Mouse (Mus musculus) ES-Bruce4 (cell line): ENCODE measurements at regions not wholly inside any gene's neighbourhood (a gene's known extent, or its start where the extent isn't known, plus 50 kb on each side); places are given as distances from the start of the nearest gene placed in this dataset.

Experiments
- H3K27ac ChIP-seq: 2 replicates; pipeline ENCODE4 v1.5.1; 2012; ENCODE audit warnings: low read length, inconsistent platforms; ENCODE audit not compliant: insufficient read depth
- H3K27me3 ChIP-seq: 2 replicates; pipeline ENCODE4 v1.6.1; 2012; ENCODE audit warnings: mild to moderate bottlenecking, low read length, inconsistent platforms; ENCODE audit not compliant: control insufficient read depth, poor library complexity, insufficient read depth, severe bottlenecking
- H3K36me3 ChIP-seq: 2 replicates; pipeline ENCODE4 v1.6.1; 2012; ENCODE audit warnings: inconsistent platforms, mild to moderate bottlenecking, low read length, moderate library complexity; ENCODE audit not compliant: control insufficient read depth, poor library complexity, insufficient read depth, severe bottlenecking
- H3K4me1 ChIP-seq: one replicate; pipeline ENCODE4 v1.8.1; 2011; ENCODE audit warnings: low read length; ENCODE audit not compliant: control insufficient read depth, insufficient read depth
- H3K4me3 ChIP-seq: 2 replicates; pipeline ENCODE4 v1.5.1; 2011; ENCODE audit warnings: low read depth, mild to moderate bottlenecking, low read length
- H3K9ac ChIP-seq: 2 replicates; pipeline ENCODE4 v1.6.1; 2012; ENCODE audit warnings: low read depth, mild to moderate bottlenecking, inconsistent platforms; ENCODE audit not compliant: poor library complexity, severe bottlenecking
- H3K9me3 ChIP-seq: replicated peaks from 2 replicates; pipeline ENCODE4 v1.6.1; 2012; ENCODE audit warnings: mild to moderate bottlenecking, low read length, inconsistent platforms; ENCODE audit not compliant: control insufficient read depth, poor library complexity, insufficient read depth, severe bottlenecking
- CTCF ChIP-seq: IDR thresholded peaks from one replicate; pipeline ENCODE4 v1.8.1; 2011; ENCODE audit warnings: low read depth, low read length
- EP300 ChIP-seq: IDR thresholded peaks from 2 replicates; pipeline ENCODE4 v1.6.1; 2011; ENCODE audit warnings: low read depth, low read length; ENCODE audit not compliant: insufficient read depth
- POLR2A ChIP-seq: IDR thresholded peaks from one replicate; pipeline ENCODE4 v1.8.1; 2011; ENCODE audit warnings: low read length; ENCODE audit not compliant: insufficient read depth

DNA sequence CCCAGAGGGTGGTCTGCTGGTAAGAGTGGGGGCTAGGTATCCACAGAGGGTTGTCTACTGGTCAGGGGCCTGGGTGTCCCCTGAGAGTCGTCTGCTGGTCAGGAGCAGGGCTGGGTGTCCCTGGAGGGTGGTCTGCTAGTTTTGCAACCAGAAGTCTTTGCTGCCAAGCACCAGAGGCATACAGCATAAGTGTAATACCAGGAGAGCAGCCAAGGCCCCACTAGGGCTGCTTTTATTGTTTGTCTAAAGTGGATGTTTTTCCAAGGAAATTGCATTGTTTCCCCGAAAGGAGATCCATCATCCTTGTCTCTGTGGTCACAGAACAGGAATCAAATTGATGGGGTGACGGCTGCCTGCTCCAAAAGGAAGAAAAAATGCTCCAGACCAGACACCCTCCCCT is 145.2 kb upstream of the Gm15217 start:
- no peaks in the 10 kb centered on the region for H3K9me3 ChIP-seq
- no peak overlapping the region for H3K4me3 ChIP-seq
- H3K4me1 ChIP-seq: no peaks in the 10 kb centered on the region
- H3K27me3 ChIP-seq: no peaks in the 10 kb centered on the region; the same call in 1 of the 2 replicates
- H3K9ac ChIP-seq: no peak overlapping the region
- no peak overlapping the region for H3K27ac ChIP-seq
- H3K36me3 ChIP-seq: no peaks in the 10 kb centered on the region
- TF ChIP-seq POLR2A (no peak), CTCF (no peak), EP300 (no peak)

- Histone ChIP-seq H3K36me3 (no peaks in the 10 kb centered on the region), H3K9me3 (no peaks in the 10 kb centered on the region), H3K4me3 (no peak overlapping the region), H3K9ac (no peak overlapping the region), H3K4me1 (no peaks in the 10 kb centered on the region), H3K27me3 (no peaks in the 10 kb centered on the region; the same call in 1 of the 2 replicates), H3K27ac (no peak overlapping the region)
- TF ChIP-seq POLR2A (no peak), EP300 (no peak), CTCF (no peak)
Observed at GRCm38 (mm10) chr14:46234835-46235234, 144.4 kb upstream of the Gm15217 start.

DNA sequence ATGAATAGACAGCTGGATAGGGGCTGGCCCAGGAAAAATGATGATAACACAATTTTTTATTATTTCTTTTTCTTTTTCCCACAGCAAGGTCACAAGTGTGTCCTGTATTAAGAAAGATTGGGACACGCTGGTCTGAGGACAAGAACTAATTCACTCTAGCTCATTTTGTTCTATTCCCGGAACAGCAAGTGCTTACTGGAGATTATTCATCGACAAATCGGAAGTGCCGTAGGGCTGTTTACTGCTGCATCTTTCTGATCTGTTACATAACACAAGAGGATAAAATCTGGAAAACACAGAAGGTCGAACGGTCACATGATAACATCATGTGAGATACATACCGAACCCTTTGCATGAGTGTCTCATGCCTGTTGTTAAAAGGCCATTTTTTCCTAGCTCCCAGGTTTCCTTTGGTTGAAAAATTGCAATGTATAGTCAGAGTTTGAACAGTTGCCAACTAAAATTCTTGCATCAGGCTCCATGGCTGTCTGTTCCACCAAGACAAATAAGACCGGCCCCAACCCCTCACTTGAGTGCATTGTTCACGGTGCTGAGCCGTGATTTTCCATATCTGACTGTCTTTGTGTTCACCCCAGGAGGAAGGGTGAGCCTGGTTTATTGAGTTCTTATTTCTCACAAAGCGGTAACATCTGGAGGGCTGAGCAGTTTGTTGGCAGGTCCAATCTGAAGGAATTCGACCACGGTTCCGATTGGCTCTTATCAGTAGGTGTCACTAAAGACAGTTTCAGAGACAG is 139.0 kb upstream of the Gm15217 start:
- no peaks in the 10 kb centered on the region for H3K9me3 ChIP-seq
- H3K27ac ChIP-seq: no peak overlapping the region
- TF ChIP-seq CTCF: no peak
- TF ChIP-seq EP300: no peak
- TF ChIP-seq POLR2A: no peak
- H3K9ac ChIP-seq: no peak overlapping the region
- H3K4me1 ChIP-seq: no peaks in the 10 kb centered on the region
- H3K36me3 ChIP-seq: no peaks in the 10 kb centered on the region
- no peaks in the 10 kb centered on the region; the same call in 1 of the 2 replicates for H3K27me3 ChIP-seq
- H3K4me3 ChIP-seq: no peak overlapping the region

DNA sequence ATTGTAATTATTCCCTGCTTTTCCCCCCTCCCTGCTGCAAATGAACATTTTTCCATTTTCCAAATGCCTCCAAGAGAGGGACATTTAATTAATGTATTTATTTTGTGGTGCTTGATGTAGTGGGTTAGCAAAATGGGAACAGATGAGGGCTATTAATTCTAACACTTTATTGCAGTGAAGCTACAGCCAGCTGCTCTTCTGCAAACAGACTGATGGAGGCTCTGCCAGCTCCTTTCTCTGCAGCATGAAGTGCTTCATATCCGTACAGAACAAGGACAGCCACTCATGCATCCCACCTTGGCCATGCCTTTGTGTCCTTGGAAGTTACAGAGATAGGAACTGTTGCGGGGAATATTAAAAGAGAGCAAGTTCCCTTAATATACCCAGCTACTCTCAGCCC is 138.3 kb upstream of the Gm15217 start:
- no peak for TF ChIP-seq POLR2A
- TF ChIP-seq EP300: no peak
- TF ChIP-seq CTCF: no peak
- Histone ChIP-seq H3K27ac (no peak overlapping the region), H3K9ac (no peak overlapping the region), H3K27me3 (no peaks in the 10 kb centered on the region; the same call in 1 of the 2 replicates), H3K9me3 (no peaks in the 10 kb centered on the region), H3K4me1 (no peaks in the 10 kb centered on the region), H3K4me3 (no peak overlapping the region), H3K36me3 (no peaks in the 10 kb centered on the region)

DNA sequence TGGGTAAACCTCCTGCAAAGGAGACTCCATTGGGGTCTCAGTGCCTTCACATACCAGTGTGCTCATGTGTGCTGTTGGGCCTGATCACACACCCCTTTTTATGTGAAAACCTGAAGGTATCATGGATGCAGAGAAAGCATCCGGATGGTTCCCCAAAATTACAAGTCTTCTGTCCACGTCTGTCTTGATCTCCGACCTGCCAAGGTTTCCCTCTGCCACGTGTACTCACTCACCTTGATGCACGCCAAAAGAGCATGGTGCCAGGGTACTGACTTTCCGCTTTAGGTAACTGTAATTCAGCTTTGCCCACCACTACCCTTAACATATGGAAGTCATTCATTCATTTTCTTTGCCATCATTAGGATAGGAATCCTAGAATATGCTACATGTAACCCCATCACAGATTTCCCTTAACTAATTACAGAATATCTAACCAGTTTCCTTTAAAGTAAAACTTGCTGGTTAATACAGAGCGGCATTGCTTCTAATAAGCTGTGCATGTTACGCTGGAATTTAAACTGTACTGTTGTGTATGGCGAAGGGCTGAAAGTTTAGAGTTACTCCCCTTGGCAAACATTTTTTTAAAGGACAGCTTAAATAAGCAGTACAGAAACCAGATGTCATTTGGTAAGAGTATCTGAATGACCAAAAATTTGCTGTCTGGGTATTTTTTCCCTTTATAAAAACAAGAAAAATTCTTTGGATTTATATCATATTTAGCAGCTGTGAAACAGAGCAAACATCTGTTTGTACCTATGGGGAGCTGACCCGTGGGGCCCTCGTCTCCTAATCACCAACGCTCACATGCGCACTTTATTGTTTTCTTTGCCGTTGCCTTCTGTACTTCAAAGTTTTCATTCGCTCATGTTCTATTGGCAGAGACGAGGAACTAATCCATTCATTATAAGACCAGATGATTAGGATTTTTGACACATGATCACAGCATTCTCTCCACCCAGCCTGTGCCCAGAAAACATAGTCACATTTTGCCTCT is 131.4 kb upstream of the Gm15217 start:
- H3K4me1 ChIP-seq: no peaks in the 10 kb centered on the region
- TF ChIP-seq EP300 (no peak), CTCF (no peak), POLR2A (no peak)
- no peaks in the 10 kb centered on the region for H3K36me3 ChIP-seq
- no peaks in the 10 kb centered on the region; the same call in 1 of the 2 replicates for H3K27me3 ChIP-seq
- no peaks in the 10 kb centered on the region for H3K9me3 ChIP-seq
- H3K9ac ChIP-seq: no peak overlapping the region
- H3K4me3 ChIP-seq: no peak overlapping the region
- H3K27ac ChIP-seq: no peak overlapping the region

- no peak for TF ChIP-seq POLR2A
- no peak for TF ChIP-seq EP300
- no peak for TF ChIP-seq CTCF
- H3K27me3 ChIP-seq: no peaks in the 10 kb centered on the region
- H3K9ac ChIP-seq: no peak overlapping the region
- no peaks in the 10 kb centered on the region for H3K36me3 ChIP-seq
- H3K9me3 ChIP-seq: no peaks in the 10 kb centered on the region
- no peaks in the 10 kb centered on the region for H3K4me1 ChIP-seq
- H3K4me3 ChIP-seq: no peak overlapping the region
- no peak overlapping the region for H3K27ac ChIP-seq
Observed at GRCm38 (mm10) chr14:46249141-46249540, 130.1 kb upstream of the Gm15217 start.
